Mouse (Mus musculus) testis, adult 2 months (tissue): ENCODE data around the gene Cers2.

ENCODE experiments used
- CTCF ChIP-seq: fragments of 200-500 bp; IDR thresholded peaks from 2 replicates; pipeline ENCODE4 v1.5.1; 2012; ENCODE audit warnings: low read depth, mild to moderate bottlenecking, inconsistent platforms, low read length, moderate library complexity; ENCODE audit not compliant: control insufficient read depth, insufficient read depth, insufficient replicate concordance
- POLR2A ChIP-seq: fragments of 200-500 bp; IDR thresholded peaks from 2 replicates; pipeline ENCODE4 v1.6.1; 2012; ENCODE audit warnings: low read depth, mild to moderate bottlenecking, inconsistent platforms, low read length, moderate library complexity; ENCODE audit not compliant: control insufficient read depth

DNA sequence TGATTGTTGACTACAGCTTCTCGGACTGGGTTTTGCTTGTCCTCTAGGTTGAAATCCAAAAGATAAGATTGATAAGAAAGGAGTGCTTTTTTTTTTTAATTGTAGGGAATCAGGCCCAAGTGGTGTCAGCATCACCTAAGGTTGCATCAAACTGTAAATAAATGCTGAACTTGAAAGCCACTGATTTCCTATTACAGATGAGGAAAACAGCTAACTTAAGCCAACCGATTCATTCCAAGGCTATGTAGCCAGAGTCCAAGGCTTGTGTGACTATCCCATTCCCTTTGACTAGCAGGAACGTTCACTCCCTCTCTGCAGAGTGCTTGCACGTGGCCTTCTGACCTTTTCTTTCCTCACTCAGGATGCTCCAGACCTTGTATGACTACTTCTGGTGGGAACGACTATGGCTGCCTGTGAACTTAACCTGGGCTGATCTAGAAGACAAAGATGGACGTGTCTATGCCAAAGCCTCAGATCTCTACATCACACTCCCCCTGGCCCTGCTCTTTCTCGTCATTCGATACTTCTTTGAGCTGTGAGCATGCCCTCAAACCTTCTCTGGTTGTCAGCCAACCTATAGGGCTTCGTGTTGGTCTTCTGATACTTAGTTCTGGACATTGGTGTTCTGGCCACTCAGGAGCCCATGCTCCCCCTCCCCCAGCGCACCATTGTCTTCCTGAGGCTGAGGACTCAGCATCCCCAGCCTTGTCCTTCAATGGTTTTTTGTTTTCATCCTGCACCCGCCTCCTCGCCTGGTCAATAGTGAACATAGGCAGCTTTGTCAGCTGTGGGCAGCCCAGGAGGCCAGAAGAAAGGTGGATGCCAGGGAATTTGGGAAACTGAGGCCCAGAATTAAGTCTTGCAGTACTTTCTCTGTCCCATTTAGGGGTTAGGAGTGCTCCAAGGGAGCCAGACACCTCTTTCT is 5.4 kb downstream of the Cers2 start:
- TF ChIP-seq CTCF = no peak
- TF ChIP-seq POLR2A = no peak
